Mouse (Mus musculus): Measurements from ENCODE around the gene Gm35315.
"Not testable (repeated sequence)": the region's sequence is repeated elsewhere in the genome, so short reads cannot be mapped to it uniquely, and the experiment has no call there.

The Gm35315 gene

DNA sequence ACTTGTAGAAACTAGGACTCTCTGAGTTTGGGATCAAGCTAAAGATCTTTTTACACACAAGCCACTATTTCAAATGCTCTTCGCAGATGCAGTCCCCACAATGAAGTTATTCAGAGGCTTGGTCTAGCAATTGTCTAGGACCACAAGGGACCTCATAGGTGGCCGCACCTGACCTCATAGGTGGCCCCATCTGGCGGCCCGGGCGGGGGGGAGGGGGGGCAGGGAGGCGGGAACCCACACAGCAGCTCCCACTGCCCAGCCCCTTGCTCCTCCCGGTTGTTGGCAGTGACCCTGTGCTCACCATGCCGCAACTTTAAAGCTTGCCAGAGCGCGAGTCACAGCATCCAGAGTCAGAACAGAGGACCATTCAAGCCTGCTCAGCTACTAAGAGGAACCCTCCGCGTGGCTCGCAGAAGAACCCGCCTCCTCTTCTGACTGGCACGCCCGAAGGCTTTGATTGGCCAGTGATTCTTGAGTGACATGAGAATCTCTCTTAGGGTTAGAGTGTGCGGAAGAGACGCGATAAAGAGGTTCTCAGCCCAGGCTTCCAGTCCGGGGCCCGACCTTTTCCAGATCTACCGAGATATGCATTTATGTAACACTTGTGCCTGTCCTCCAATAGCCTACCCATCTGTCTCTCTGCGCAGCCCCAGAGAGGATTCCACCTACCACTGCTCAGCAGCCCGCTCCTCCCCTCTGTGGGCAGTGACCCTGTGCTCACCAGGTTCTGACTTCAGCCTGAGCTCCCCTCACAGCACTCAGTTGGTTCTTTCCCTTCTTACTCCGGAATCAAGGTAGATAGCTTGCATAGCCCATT, at the start of gene Gm35315:
Gm35315 (minus strand) TSS at position 391 of the 817 bp plus-strand sequence.
- DNase-seq (ENCODE audit: low spot score): peak; percentile 91

DNA sequence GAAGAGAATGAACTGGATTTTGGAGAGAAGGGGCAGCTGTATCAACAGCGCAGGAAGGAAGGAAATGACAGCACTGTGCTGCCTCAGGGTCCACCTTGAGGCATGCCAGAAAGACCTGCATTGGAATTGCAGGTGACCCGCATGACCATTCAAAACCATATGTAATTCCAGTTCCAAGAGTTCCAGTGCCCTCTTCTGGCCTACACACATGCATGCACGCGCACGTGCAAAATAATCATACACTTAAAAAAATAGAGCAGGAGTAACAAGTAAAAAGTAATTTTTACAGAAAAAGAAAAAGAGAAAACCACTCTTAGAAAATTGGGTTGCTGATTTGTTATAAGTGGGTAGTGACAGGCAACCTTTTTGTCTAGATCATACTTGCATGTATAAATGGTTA, 48.8 kb upstream of the Gm35315 start:
- no peak for DNase-seq (ENCODE audit: low spot score)

DNA sequence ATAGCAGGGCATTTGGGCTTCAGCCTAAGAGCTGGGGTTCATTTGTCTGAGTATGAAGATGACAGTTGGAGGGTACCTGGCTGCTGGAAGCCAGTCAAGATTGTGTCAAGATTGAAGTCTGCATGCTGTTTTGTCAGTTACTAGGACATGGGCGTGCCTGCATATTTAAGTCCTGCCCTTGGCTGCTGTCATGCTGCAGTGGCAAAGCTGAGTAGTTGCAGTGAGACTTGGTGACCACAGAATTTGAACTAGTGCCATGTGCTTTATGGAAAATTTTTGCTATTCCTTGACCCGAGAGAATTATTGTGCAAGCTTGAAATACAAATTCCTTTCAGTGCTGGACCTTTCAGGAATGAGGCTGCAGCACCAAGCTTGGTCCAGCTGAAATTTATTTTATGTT, 48.1 kb upstream of the Gm35315 start:
- DNase-seq (ENCODE audit: low spot score): no peak

DNA sequence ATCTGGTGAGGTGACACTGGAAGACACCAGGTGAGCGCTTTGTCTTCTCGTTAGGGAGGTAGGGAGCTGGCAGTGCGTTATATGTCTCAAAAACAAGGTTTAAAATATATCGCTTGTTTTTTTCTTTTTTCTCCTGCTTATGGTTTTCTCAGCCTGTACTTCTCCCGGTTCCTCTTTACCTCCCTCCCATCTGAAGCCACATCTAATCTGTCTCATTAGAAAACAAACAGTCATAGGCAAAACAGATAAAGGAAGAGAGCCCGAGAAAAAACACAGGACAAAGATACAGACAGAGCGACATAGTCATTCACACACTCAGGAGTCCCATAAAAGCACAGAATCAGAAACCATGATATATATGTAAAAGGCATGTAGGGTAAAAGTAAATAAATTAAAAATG, 46.2 kb upstream of the Gm35315 start:
- no peak for DNase-seq (ENCODE audit: low spot score)

DNA sequence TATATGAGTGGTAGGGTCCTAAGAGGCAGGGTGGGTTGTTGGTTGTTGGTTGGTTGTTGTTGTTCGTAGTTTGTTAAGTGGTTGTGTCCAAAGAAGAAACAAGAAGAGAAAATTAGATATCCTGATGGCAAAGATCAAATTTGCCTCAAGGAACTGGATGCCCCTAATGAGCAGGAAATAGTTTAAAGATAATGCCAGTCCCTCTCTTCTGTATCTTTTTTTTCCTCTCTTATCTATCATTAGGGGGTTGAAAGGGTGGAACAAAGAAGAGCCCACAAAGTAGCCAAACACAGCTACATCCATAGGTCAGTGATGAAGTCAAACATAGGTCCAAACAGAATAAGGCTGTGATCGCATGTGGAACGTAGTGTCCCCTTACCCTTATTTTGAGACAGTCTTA, 45.1 kb upstream of the Gm35315 start:
- DNase-seq (ENCODE audit: low spot score): no peak

- no peak for DNase-seq (ENCODE audit: low spot score)
These were observed 43.6 kb upstream of the Gm35315 start for GRCm38 (mm10) chr5:110137816-110138215.

DNA sequence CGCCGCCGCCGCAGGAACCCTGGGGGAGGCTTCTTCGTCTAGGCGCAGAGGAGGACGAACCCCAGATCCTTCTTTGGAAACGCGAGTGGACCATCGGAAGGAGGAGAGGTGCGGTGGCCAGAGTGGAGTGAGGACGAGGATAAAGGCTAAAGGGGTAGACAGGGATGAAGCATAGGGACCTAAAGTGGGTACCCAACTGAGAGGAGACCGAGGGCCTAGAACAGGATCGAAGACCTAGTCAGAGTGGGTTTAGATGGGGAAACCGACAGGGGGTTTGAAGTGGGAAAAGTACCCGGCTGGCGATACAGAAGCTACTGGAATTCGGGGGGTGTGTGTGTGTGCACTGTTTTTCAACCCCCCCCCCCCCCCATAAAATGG, 41.9 kb upstream of the Gm35315 start:
- no peak for DNase-seq (ENCODE audit: low spot score)

DNA sequence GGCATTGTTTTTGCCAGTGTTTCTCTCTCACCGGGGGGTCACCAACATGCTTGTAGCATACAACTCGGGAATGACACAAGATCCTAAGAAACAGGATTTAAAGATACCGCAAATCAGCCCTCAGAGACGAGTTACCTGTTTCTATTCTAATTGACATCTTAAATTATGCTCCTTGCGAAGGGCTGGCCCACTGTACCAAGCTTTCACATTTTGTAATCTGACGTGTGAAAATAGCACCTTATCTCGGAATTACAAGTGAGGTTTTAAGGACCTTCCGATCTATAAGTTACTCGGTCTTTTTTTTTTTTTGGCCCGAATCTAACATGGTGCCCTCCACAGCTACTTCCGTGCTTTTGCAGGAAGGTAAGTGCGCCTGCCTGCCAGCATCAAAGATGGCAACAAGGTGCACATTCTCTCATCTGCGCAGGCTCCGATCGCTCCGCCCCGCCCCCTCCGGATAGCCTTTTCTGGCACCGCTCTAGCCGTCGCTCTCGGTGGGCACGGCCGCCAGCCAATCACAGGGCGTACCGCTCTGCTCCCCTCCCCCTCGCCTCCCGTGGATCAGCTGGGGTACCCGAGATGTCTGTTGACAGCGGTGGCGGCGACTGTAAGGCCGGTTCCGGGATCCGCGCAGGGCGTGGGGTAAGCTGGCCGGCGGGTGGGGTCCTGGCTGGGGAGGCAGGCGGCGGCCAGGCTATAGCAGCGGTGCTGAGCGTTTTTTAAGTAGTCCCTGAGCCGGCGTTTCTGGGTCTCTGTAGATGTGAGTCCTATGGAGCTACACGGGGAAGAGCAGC, 41.3 kb upstream of the Gm35315 start, which contains the start of gene Chfr:
Chfr (plus strand) TSS at position 550 of the 794 bp plus-strand sequence.
- DNase-seq (ENCODE audit: low spot score): peak; percentile 99

- DNase-seq (ENCODE audit: low spot score): not testable (repeated sequence)
These were observed 28.2 kb upstream of the Gm35315 start for GRCm38 (mm10) chr5:110122380-110122779.

- peak; percentile 89 for DNase-seq (ENCODE audit: low spot score)
These were observed 15.8 kb upstream of the Gm35315 start, which contains the start of gene Zfp605 for GRCm38 (mm10) chr5:110109991-110110441. Gene Zfp605 (plus strand): TSS chr5:110110092.

GRCm38 (mm10) chr5:110108305-110108628, 14.0 kb upstream of the Gm35315 start:
- no peak for DNase-seq (ENCODE audit: low spot score)

GRCm38 (mm10) chr5:110107581-110108304, 13.5 kb upstream of the Gm35315 start, which contains the start of gene Gtpbp6:
Gene Gtpbp6 (minus strand): TSS chr5:110108197.
- peak; percentile 93 for DNase-seq (ENCODE audit: low spot score)

GRCm38 (mm10) chr5:110106901-110107564, 12.8 kb upstream of the Gm35315 start:
- DNase-seq (ENCODE audit: low spot score): peak; percentile 43

DNA sequence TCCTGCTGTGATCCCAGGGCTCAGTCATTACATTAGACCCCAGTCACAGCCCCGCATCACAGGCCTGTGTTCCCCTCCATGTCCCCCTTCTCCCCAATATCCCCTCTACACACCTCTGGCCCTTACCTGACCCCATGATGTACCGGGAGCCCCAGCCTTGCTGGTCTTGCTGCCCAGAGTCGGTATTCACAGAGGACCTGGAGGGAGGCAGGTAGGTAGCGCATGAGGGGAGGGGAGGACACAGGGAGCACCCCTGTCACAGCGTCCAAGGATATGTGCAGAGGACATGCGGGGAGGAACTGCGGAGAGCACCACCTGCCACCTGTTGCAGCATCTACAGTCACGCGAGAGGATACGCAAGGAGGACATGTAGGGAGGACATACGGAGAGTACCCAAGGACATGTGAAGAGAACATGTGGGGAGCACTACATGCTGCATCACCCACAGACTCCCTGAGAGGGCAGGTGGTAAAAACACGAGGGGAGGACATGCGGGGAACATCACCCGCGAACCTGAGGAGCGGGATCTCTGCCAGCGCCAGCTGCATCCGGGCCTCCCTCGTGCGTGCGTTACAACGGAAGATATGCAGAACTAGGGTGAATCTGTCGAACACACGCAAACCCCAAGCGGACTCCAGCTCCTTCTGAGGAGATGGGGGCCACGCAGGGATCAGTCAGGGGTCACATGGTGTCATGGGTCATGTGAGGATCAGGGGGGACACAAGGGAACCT, 12.1 kb upstream of the Gm35315 start:
- DNase-seq (ENCODE audit: low spot score): no peak

DNA sequence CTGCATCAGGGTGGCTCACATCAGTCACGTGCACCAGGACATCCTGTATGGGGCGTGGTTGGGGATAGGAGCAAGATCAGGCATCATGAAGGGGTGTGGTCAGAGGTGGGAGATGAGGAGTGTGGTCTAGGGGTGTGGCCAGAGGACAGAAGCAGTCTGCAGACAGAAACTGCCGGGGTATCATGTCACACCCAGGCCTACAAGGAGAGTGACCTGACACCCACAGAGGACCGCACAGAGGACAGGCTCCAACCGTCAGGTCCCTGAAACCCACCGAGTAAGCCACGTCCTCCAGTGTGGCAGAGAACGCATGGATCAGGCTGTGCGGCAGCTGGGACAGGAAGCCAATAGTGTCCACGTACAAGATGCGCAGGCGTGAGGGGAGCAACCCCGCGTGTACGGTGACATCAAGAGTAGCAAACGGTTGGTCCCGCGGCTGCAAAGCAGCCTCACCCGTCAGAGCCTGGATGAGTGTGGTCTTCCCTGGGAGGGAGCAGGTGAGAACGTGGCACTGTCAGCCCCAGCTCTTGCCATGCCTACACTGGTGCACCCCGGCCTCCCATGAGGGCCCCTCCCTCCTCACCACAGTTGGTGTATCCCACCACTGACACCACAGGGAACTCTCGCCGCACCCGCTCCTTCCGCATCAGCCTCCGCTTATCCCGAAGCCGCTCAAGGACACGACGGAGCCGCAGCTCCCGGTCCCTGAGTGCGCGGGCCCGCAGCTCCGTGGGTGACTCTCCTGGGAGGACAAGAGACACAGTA, 10.6 kb upstream of the Gm35315 start:
- no peak for DNase-seq (ENCODE audit: low spot score)

DNA sequence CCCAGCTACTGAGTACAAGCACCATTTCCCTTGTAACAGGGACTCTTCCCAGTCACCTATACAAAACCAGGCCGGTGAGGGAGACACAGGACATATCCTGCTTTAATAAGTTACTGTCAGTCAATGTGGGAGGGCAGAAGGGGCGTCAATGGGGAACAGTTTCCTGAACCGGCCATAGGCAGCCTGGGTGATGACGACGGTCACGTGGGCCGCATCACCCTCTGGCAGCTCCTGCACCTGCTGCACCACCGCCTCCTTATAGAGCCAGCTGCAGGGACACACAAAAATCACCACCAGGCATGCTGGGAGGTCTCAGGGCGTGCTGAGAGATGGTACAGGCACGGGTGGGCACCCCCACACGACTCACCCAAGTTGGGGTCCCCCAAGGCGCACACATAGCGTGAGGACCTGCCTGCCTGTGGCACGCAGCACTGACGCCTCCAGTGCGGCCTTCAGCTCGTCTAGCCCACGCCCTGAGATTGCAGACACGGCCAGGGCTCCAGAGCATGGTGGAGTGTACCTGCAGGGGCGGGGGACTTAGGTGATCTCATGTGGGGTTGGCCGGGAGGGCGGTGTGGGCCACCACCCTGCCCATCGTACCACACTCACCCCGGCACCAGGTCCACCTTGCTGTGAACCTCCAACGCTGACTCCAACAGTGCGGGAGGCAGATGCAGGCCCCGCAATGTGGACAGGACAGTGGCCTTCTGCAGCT, 9.8 kb upstream of the Gm35315 start:
- no peak for DNase-seq (ENCODE audit: low spot score)

DNA sequence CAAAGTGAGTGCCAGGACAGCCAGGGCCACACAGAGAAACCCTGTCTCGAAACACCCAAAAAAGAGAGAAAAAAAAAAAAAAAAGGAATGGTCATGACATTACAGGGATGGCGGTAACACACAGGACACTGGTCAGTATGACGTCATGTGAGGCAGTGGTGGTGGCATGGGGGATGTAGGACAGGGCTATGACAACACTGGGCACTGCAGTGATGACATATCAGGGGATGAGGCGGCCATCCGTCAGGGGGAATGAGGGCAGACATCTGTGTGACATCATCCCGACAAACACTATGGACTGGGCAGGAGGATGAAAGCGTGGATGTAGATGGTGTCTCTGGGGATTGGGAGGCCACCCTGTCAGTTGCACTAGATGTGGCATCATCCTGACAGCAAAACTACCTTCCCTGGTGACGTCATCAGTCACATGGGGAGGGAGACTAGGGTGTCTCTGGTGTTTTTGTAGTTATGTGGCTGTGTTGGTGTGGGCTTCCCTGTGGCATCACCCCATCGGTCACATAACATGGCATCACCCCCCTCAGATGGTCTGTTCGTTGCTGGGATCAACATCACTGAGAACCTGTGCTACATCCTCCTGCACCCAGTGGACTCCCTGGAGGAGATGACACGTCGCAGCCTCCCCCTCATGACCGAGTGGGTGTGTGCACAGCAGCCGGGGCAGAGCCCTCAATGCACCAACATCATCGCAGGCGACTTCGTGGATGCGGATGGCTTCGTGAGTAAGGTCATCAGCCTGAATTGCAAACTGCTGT, 8.8 kb upstream of the Gm35315 start:
- no peak for DNase-seq (ENCODE audit: low spot score)

GRCm38 (mm10) chr5:110102429-110102828, 8.2 kb upstream of the Gm35315 start:
- no peak for DNase-seq (ENCODE audit: low spot score)

Data from left cerebral cortex, adult 11 months (tissue).